Mouse (Mus musculus) inflammation-experienced regulatory T-cells, adult 6 months (primary cell): ENCODE data around the gene Tgif1. TPM values are rescaled to one million over a fixed set of nuclear protein-coding genes. Genes with fewer than 3 reads are reported as not detected.
A peak's percentile ranks its signal among the peaks of the same experiment; 100 is the strongest.

Experiments
- ATAC-seq: one replicate; pipeline ENCODE4 v1.8.0; 2017
- polyA plus RNA-seq, 3 experiments: library from polyadenylated mRNA; unstranded; fragments of 100-300 nt; shearing (Covaris generic); gene quantifications; one replicate each; pipeline ENCODE4 v1.2.1; 2017

Tgif1 gene
- polyA plus RNA-seq, result 10 to 100 TPM; 44.9 to 73.0 (median 47.1) TPM

DNA sequence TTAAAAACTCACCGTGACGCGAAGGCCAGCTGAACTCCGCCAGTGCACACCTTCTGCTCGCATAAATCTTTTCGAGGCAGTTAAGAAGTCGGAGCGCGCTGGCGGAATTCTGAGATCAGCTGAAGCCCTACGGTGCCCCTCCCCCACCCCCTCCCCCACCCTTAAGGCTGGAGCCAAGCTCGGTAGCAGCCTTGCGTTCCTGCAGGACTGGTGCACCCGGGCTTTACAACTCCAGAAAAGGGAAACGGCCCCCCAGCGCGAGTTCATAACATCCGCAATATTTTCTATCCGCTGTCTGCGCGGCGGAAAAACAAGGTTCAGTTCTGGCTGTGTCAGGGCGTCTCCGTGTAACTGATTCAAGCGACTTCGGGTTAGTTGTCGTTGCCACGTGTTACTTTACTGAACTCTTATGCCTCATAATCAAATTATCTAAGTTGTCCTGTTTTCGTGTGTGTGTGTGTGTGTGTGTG is at the start of gene Tgif1:
Tgif1 (minus strand) TSS at position 111 of the 470 bp plus-strand sequence.
- ATAC-seq, result peak; percentile 5

DNA sequence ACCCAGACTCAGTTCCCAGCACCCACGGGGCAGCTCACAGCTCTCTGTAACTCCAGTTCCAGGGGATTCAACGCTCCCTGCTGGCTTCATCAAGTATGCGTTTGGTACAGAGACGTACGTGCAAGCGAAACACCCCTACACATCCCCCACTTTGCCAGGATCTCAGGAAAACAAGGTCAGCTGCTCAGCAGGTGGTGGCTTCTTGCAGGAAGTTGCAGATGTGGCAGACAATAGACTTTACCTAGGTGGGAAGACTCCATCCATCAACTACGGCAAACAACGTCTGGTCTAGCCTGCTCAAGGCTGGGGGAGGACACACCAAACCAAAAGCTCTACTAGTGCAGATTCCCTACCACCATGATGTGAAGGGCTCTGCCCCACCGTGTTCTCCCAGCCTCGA is 47.3 kb upstream of the Tgif1 start:
- no peak for ATAC-seq

DNA sequence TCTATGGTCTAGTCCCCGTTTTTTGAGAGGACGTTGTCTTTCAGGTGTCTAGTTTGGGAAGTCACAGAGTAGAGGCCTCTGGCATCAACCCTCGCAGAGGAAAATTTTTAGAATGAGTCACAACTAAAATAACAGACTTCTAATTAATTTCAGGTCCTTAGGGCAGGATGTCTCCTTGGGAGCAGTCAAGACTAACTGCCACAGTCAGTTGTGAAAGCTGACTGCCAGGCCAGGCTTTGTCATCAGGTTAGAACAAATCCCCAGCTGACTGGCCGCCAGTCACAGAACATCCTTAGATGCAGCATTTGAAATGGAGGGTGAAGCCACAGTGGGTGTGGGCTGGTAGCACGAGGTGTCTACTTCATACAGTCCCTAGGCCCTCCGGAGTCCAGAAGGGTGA is 46.3 kb upstream of the Tgif1 start:
- no peak for ATAC-seq

DNA sequence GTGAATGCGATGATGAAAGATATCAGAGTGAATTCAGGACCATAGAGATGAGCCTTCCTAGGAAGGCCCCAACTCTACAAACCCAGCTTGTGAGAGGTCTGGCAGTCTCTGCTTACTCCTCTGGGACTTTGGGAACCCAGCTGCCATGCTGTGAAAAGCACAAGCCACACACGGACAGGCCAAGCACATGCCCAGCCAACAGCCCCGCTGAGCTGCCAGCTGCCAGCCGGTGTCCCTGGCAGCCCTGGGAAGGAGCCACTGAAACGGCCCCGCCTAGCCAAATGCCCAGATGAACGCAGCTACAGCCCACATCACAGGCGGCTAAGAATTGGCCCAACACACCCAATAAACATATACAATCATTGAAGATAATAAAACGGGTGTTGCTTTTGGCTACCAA is 41.5 kb upstream of the Tgif1 start:
- ATAC-seq, result no peak

GRCm38 (mm10) chr17:70893151-70893550 is 39.8 kb upstream of the Tgif1 start:
- no peak for ATAC-seq

DNA sequence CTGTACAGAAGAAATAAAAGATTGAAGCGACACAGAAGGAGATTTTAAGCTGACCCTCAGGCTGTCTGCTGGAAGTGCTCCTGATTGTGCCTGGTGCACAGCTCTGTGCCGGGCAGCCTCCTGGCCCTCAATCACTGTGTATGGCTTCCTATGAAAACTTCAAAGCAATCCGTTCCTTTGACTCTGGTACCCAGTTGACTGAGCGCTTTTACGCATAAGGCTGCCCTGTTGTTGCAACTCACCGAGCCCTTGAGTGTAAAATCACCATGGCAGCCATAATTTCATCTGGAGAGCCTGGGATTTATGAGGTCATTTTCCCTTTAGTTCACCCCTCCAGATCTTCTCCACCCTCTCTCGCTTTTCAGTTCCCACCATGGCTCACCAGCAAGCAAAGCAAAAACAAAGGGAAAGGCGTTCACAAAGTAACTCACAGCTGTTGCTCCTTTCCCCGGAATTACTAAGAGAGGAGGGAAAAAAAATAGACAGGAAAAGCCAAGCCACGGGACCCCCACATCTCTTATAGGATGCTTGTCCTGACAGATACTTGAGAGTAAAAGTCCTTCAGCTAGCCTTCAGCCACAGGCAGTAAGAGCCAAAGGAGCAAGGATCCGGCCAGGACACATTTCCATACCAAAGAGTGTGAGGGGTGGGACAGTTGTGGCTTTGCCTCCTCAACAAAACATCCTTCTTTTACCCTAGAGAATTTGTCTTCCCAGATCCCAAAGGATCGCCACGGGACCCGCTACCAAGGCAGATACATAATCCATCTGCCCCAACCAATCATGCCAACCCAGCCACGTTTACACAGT is 39.1 kb upstream of the Tgif1 start:
- ATAC-seq, result no peak

GRCm38 (mm10) chr17:70890571-70890970 is 37.2 kb upstream of the Tgif1 start:
- no peak for ATAC-seq

DNA sequence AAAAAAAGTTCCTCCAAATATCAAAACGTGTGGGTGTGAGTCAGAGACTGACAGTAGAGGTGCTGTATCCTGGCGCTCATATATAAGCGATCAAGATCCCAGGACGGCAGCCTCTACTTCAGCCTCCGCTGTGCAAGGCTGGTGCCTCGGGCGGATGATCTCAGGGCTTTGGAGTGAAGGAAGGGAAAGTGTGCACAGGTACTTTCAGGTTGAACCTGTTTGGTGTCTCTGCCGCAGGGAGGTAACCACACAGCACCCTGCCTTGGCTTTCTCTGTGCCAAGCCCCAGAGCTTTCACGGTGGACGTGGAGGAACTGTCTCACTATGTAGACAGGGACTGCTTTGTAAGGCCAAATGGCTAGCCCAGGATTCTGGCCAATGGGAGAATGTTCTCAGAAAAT is 35.3 kb upstream of the Tgif1 start:
- no peak for ATAC-seq

DNA sequence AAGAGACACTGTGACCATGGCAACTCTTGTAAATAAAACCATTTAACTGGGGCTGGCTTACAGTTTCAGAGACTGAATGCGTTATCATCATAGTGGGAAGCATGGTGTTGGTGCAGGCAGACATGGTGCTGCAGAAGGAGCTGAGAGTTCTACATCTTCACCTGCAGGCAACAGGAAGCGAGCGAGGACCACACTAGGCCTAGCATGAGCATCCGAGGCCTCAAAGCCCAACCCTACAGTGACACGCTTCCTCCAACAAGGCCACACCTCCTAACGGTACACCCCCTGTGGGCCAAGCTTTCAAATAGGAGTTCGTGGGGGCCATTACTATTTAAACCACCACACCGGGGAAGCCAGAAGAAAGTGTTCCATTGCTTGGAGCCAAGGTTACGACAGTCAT is 34.5 kb upstream of the Tgif1 start:
- ATAC-seq, result peak; percentile 77

DNA sequence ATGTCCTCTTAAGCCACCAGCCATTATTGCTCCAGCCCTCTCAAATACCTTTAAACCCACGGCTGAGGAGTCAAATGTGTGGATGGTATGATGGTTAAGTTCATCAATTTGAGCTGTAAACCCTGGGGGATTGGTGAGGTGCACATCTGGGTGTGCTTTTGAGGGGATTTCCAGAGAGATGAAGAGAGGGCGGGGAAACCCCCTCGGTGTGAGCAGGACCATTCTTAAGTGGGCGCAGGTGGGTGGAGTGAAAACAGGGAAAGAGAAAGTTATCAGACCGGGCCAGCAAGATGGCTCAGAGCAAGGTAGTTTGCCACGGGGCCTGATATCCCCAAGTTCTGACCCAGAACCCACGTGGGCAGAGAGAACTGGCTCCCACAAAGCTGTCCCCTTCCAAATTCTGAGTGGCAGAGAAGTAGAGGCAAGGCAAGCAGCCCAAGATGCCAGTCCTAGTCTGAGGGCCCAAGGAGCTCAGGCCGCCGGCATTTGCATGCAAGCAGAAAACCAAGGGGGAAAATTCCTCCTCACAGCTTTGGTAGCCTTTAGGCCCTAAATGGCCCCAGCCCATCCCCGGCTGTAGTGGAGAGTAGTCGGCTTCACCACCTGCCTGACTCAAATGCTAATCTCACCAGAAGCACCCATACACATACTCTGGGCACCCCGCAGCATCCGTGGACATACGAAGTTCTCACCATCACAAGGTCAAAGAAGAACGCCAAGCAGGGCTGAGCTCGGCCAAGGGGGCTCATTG is 33.5 kb upstream of the Tgif1 start:
- peak; percentile 77 for ATAC-seq

- ATAC-seq, result no peak
These were observed 32.5 kb upstream of the Tgif1 start for GRCm38 (mm10) chr17:70885868-70886267.

DNA sequence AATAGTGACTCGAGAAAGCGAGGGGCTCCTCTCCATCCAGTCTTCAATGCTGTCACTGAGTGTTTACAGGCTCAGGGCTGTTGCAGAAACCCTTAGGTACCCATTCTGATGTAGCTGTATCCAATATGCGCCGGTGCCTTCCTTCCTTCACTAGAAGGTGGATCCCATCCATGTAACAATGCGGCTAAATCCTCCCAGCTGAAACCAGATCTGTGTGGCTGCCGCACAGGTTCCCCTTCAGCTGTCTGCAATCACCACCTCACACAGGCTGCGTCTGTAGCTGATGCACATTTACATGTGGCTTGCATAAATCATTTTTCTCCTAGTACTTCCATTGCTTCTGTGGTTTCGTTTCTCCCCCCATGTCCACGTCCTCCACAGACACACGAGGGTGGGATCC is 28.6 kb upstream of the Tgif1 start:
- ATAC-seq, result no peak

GRCm38 (mm10) chr17:70881194-70881593 is 27.8 kb upstream of the Tgif1 start:
- ATAC-seq, result no peak

DNA sequence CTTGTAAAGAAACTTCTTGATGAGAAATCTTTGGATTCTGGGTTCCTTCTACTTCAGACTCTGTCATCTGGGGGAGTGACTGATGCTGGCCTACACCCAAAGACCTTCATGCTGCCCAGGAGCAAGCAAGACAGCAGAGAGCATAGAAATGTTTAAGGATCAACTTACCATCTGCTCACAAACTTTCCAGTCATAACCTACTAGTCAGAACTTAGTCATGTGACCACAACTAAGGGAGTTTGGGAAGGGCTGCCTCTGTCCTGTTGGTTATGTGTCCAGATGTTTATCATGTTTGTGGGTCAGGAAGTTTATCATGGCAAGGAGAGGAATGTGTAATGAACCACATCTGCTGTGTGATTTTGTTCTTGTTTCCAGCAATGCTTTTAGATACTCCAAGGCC is 24.9 kb upstream of the Tgif1 start:
- ATAC-seq, result no peak

- peak; percentile 35 for ATAC-seq
These were observed 20.4 kb upstream of the Tgif1 start for GRCm38 (mm10) chr17:70873778-70874124.

DNA sequence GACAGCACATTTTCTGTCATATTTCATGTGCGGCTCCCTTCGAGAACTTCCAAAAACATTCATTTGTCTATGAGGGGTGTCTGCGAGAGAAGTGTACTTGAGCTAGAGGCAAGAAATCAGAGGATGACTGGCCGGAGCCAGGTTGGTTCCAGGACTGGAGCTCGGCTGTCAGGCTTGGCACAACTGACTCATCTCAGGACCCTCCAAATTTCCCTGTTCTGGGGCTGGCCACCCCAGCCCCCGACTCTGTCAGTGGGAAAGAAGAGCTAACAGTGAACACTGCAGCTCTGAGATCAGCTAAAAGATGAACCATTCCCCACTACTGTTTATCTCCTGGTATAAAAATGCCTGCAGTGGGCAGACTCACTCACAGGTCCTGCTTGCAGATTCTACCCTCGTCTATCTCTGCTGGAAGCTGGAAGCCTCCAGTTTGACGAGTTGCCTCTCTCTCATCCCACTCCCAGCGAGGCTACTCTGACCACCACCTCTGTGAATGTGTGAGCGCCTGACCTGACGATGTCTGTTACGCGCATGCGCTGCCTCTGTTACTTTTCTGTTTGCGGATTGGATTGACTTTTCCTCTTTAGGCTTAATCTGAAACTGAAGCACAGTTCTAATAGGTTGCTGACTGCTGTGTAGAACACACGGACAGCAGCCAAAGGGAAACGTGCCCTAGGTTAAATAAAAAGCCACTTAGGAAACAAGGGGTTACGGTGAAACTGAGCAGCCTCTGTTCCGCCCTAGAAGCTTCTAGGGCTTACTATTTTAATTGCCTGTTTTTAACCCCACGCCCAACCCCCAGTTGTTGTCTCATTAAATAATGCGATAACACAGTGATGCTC is 19.8 kb upstream of the Tgif1 start:
- ATAC-seq, result no peak

- no peak for ATAC-seq
These were observed 19.0 kb upstream of the Tgif1 start for GRCm38 (mm10) chr17:70872094-70872929.

DNA sequence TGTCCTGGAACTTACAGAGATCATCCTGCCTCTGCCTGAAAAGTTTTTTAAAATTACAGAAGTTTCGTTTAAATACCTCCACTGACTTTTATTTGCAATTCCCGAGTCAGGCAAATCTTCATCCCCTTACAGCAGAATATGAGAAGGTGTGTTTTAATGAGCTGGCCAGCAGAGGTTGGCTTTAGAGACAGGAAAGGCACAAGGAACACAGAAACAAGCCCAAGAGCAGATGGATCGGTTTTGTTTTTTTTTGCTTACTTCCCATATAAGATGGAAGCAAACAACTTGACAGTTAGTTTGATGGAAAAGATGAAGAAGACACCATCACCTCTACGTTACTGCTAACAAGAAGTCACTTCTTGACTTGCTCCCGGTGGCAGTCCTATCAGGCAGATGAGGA is 18.3 kb upstream of the Tgif1 start:
- no peak for ATAC-seq

- no peak for ATAC-seq
These were observed 17.2 kb upstream of the Tgif1 start for GRCm38 (mm10) chr17:70870581-70870980.

DNA sequence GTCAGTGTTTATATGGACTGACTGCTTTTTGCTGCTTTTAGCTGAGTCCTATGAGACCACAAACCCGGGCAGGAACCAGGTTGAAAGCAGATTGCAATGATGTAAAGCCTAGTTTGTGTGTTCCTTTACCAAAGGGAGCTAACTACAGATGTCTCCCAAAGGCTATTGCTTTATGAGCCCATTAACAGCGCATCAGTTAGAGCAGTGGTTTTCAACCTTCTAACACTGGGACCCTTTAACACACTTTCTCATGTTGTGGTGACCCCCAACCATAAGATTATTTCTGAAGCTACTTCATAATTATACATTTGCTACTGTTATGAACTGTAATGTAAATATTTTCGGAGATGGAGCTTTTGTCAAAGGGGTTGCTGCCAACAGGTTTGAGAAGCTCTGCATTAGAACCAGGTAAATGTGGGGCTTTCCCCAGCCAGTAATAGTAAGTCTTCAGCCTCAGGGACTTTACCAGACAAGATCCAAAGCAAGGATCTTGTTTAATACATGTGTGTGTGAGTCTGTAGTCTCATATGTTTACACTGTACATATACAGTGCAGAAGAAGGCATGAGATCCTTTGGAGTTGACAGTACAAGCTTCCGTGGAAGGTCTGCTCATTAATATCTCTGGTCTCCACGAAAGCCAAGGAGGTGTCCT is 15.4 kb upstream of the Tgif1 start:
- peak; percentile 62 for ATAC-seq

DNA sequence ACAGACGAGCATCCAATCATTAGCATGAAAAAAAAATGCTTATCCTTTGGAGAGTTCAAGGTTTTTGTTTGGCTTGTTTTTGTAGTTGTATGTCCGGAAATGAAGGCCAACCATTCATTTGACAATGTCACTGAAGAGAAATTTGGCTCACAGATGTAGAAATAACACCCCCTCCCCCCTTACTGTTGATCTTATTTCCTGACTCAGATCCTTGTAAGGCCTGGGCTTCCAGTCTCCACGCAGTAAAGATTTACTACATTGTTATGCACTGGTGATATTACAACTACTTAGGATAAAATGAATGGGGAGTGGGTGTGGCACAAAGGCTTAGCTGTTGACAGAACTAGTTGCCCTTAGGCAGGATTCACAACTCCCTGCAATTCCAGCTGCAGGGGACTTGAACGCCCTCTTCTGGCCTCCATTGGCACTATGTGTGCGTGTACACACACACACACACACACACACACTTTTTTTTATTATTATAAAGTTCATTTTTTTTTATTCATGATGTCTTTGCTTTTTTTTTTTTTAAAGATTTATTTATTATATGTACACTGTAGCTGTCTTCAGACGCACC is 13.3 kb upstream of the Tgif1 start:
- no peak for ATAC-seq
